Mouse (Mus musculus): ENCODE results near the gene Abhd17a.

Gene Abhd17a

GRCm38 (mm10) chr10:80546945-80547344 is 43.2 kb downstream of the Abhd17a start:
- no peak for DNase-seq (ENCODE audit: low spot score in 2 of 2)

GRCm38 (mm10) chr10:80545590-80545989 is 44.6 kb downstream of the Abhd17a start:
- no peak for DNase-seq (ENCODE audit: low spot score in 2 of 2)

- DNase-seq (ENCODE audit: low spot score in 2 of 2), result no peak
These were observed 46.3 kb downstream of the Abhd17a start for GRCm38 (mm10) chr10:80543873-80544272.

- no peak for DNase-seq (ENCODE audit: low spot score in 2 of 2)
These were observed 50.6 kb downstream of the Abhd17a start for GRCm38 (mm10) chr10:80539493-80539892.

- DNase-seq (ENCODE audit: low spot score in 2 of 2), result peak; percentile 87 to 95
These were observed 51.3 kb downstream of the Abhd17a start, which contains the start of gene Atp8b3 for GRCm38 (mm10) chr10:80538710-80539394. TSS of gene Atp8b3 (minus strand) at chr10:80539124.

- DNase-seq (ENCODE audit: low spot score in 2 of 2), result no peak
These were observed 52.0 kb downstream of the Abhd17a start for GRCm38 (mm10) chr10:80538180-80538579.

GRCm38 (mm10) chr10:80535711-80536110 is 54.4 kb downstream of the Abhd17a start:
- no peak for DNase-seq (ENCODE audit: low spot score in 2 of 2)

- DNase-seq (ENCODE audit: low spot score in 2 of 2), result peak in 1 of 2 experiments; percentile 66
These were observed 55.1 kb downstream of the Abhd17a start for GRCm38 (mm10) chr10:80535071-80535470.

GRCm38 (mm10) chr10:80533704-80534103 is 56.4 kb downstream of the Abhd17a start:
- no peak for DNase-seq (ENCODE audit: low spot score in 2 of 2)

Data from natural killer cell, adult 2 months (primary cell).